Mouse (Mus musculus): ENCODE data around the gene Tmem273.

DNA sequence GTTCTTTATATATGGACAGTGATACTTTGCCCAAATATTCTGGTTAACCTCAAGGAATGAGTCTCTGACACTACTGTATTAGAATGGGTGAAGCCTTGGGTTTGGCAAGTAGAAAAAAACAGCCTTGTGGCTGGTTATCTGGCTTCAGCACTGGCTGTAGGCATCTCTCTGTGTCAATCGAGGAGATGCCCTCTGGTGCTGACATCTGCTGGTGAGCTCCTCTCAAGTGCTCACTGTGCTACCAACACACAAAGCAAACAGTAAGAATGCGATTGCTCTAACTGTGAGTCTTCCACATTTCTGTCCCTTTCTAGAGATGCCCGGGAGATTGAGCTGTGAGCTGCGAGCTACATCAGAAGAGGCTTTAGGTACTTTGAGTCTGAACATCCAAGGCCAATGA, 30.8 kb downstream of the Tmem273 start:
- TF ChIP-seq MAX (IDR thresholded peaks at IDR 0.05; ENCODE audit: low read depth) (no peak), POLR2A (IDR thresholded peaks at IDR 0.05; ENCODE audit: insufficient read length, low read depth) (no peak), TCF12 (IDR thresholded peaks at IDR 0.05; ENCODE audit: insufficient read depth, poor library complexity, severe bottlenecking) (no peak)

Measured in myocyte (in vitro differentiated cells).